Mouse (Mus musculus): ENCODE data around the gene Slc43a2.
"Not testable (repeated sequence)": the region's sequence is repeated elsewhere in the genome, so short reads cannot be mapped to it uniquely, and the experiment has no call there.

The Slc43a2 gene

DNA sequence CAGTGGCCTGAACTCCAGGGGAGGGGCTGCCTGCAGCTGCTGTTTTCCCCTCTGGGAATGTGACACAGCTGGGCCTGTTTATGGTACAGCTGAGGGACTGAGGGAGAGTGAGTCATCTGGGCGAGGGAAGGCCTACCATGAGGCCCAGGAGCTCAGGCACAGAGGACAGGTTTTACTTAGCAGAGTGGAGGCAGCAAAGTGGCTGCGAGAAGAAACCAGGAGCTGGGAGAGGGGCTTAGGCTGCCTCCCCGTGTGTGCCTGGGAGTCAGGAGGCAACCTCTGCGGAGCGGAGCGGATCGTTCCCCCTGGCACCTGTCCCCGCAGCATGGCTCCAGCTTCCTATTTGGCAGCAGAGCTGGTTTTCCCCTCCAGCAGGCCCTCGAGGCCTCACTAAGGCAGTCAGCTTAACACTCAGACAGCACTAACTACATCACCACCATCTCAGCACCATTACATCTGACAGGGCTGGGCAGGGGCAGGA lies 20.5 kb downstream of the Slc43a2 start:
- DNase-seq (ENCODE audit: low spot score): peak; percentile 64

DNA sequence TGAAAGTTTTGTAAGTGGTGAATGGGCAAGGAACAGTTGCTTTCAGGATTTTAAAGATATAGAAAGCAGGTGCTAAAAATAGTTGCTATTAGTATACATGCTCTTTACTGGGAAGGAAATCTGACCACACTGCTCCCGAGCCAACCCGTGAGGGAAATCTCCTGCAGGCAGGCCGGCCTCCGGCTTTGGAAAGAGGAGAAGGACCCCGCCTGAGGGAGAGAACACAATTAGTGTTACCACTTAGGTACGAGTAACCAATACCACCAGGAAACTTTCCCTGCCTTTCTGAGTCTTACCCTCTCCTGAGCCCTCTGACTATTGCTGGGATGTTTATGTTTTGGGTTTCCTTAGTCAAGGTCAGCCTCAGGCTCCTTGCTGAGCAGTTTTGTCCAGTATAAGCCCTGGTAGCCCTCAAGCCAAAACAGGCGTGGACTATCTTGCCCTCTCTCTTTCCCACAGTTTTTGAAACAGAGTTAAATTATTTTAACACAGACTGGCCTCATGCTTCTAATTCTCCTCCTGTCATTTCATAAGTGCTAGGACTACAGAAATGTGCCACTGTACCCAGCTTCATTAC lies 21.5 kb downstream of the Slc43a2 start:
- no peak for DNase-seq (ENCODE audit: low spot score)

DNA sequence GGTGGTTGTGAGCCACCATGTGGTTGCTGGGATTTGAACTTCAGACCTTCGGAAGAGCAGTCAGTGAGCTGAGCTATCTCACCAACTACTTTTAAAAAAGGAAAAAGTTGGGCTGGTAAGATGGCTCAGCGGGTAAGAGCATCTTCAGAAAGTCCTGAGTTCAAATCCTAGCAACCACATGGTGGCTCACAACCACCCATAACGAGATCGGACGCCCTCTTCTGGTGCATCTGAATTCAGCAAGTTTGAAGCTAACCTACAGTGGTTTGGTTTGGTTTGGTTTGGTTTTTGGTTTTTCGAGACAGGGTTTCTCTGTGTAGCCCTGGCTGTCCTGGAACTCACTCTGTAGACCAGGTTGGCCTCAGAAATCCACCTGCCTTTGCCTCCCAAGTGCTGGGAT lies 24.5 kb downstream of the Slc43a2 start:
- not testable (repeated sequence) for DNase-seq (ENCODE audit: low spot score)

DNA sequence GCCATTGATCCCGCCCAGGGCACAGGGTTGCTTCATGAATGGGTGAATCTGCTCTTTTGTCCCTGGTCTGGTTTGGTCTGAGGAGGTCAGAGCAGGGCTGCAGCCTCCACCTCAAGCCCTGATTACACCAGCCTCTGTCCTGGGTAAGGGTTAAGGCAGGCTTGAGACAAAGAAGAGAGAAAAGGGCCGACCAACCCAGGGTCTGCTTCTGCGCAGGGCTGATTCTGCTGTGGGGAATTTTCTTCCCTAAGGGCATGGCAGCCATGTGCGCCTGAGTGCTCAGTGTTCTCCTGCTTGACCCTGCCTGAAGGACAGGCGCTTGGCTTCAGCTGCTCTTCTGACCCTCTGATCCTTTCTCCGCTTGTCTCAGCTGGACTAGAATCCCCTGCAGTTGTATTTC lies 25.6 kb downstream of the Slc43a2 start:
- DNase-seq (ENCODE audit: low spot score): no peak

DNA sequence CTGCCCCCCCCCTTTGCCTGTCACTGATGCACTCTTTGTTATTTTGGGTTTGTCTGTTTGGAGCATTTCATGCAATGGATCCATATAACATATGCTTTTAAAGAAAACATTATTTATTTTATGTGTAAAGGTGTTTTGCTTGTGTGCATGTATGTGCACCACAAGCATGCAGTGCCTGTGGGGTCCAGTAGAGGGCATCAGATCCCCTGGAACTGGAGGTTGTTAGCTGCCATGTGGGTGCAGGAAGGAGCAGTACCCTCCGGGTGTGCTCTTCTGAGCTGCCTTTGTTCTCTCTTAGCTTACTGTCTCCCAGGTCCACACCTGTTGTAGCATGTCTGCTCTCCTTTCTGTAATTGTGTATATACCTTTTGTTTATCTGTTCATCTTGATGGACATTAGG lies 26.6 kb downstream of the Slc43a2 start:
- DNase-seq (ENCODE audit: low spot score): no peak

DNA sequence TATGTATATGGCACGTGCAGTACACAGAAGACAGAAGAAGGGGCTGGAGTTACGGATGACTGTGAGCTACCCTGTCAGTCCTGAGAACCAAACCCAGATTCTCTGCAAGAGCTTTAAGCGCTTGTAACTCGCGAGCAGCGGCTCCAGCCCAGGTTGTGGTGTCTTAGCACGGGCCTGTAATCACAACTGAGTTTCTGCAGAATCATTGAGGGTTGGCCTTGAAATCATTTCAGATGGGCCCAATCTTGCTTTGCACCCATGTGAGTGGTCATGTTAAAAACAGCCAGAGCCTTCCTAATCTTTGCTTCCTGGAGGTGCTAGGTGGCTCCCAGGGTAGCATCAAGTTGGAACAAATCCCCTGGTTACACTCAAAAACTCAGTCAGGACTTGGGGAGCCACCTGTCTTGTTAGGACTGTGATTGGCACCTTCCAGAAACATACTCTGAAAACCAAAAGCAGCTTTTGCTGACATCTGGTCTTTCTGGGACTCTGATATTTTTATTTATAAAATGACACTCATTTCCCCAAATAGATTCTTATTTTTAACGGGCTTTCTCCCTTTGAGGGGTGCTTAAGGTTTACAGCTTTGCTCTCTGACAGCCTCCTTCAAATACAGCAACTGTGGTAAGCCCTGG lies 28.5 kb downstream of the Slc43a2 start:
- no peak for DNase-seq (ENCODE audit: low spot score)

DNA sequence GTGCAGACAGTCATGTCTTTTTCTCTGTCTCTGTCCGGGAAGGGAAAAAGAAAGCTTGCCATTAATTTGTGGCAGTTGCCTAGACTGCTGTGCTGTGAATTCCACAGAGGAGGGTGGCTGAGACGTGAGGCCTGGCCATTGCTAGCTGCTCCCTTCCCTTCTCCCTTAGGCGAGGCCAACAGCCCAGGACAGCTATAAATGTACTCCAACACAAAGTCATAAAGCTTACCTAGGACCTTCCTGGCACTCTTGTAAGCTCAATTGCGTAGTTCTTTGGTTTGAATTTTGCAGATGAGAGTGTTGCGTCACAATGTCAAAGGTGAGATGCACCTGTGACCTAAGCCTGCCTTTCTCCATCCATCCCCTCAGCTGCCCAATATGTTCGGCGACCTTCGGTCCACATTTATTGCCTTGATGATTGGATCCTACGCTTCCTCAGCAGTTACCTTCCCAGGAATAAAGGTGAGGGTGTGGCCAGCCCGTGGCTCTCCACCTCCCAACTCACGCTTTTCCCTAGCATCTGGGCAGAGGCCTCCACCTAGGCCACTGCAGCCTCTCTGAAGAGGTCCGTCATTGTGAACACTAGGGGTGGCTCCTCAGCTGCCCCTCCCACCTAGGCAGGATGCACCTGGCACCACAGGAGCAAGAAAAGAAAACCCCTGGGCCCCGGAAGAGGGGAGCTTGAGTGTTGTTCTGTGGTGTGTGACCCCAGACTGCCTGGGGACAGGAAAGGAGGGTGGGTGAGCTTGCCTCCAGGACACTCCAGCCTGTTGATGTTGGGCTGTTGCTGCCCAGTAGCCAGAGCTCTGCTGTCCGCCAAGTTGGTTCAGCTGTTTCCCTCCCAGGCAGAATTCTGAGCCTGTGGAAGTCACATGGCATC lies 29.3 kb downstream of the Slc43a2 start:
- DNase-seq (ENCODE audit: low spot score): no peak

DNA sequence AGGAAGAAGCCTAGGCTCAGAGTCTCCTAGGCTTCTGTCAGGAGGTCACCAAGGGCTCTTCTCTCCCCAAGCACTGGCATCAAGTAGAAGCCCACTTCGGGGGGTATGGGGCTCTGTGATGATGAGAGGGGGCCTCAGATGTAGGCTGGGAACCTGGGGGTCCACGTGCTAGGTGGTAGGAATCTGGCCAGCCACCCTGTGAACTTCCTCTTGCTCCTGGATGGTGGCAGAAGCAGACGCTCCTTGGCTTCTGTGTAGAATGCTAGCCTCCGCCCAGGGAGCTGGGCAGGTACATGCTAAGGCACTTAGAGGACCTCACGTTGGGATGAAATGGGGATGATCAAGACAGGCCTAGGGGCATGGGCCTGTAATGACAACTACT lies 29.9 kb downstream of the Slc43a2 start:
- no peak for DNase-seq (ENCODE audit: low spot score)

DNA sequence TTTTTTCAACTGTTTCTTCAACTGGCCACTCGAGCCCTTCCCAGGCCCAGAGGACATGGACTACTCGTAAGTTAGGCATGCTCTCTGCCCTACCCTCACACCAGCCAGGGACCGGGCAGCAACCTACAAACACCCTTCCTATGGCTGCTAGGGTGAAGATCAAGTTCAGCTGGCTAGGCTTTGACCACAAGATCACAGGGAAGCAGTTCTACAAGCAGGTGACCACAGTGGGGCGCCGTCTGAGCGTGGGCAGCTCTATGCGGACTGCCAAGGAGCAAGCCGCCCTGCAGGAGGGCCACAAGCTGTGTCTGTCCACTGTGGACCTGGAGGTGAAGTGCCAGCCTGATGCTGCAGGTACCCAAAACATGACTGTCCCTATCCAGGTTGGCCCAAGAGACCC lies 31.3 kb downstream of the Slc43a2 start:
- DNase-seq (ENCODE audit: low spot score): no peak

DNA sequence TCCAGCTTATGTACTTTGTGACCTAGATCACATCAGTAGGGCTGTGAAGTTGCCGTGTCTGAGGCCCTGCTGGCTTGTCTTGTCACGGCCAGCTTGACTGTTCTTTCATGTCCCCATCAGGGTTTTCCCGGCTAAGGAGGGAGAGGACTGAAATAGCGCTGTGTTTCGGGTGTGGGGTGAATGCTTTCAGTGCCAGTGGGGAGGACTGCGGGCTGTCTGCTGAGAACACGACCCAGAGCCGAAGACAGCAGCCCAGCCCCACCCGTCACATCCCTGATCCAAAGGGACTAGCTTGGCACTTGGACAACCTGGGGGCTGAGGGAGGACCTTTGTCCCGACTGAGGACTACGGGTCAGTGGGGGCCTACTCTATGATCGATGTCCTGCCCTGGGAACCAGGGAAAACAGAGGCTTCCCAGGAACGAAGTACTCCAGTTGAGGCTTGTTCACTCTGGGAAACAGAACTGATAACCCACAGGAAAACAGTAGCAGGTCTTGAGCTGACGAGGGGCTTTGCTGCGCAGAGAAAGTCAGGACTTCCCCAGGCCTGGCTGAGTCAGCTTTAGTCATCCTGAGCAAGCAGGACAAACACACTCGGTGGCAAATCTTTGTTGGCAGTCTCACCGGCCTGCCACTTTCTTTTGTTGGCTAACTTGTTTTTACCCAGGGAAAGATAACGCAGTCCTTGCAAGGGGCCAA lies 32.5 kb downstream of the Slc43a2 start:
- peak; percentile 61 for DNase-seq (ENCODE audit: low spot score)

DNA sequence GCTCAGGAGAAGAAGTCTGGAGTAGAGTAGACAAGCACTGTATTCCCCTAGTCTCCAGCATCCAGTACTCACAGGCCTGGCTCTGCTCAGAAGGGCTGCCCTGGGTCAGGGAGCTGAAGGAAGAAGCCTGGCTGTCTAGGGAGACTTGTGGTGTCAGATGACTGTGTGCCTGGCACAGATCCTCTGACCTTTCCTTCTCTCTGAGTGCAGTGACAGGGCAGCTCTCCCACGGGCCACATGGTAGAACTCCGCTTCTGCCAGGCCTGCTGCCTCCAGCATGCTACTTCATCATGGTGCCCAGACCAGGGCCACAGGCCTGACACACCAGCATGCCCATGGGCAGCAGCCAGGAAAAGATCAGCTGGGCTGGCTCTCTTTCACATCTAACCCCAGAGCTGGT lies 34.4 kb downstream of the Slc43a2 start:
- peak; percentile 48 for DNase-seq (ENCODE audit: low spot score)

DNA sequence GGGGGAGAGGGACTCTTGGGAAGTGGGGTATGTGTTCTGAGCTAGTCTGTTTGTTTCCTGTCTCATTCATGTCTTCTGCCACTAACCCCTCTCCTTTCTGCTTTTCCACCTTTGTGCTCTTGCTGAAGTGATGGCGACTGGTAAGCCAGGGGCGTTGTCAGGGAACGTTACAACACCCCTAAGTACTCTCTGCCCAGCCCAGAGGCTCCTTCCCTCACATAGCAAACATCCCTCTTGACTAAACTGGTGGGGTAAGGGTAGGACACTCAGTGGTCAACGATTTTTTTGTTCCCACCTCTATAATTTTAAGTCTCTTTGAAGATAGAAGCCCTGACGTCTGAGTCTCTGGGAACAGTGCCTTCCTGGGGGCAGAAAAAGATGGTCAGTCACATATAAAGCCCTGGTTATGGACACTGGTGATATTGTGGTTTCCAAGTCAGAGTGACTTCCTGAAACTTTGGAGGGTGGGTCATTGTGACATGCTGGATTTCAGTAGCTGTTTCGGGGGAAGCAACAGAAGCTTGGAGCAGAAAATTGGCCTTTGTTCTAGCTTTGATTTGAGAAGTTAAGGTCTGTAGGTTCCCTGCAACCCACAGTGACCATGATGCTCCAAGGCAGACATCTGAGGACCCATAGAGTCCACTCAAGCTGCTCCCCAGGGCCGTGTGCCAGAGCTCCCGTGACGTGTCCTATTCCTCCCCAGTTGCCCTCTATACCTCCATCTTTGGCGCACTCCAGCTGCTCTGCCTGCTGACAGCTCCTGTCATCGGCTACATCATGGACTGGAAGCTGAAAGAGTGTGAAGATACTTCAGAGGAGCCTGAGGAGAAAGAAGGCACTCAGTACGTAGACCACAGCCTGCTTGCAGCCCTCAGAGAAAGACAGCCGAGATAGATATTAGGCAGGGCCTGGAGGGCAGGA lies 35.0 kb downstream of the Slc43a2 start:
- no peak for DNase-seq (ENCODE audit: low spot score)

DNA sequence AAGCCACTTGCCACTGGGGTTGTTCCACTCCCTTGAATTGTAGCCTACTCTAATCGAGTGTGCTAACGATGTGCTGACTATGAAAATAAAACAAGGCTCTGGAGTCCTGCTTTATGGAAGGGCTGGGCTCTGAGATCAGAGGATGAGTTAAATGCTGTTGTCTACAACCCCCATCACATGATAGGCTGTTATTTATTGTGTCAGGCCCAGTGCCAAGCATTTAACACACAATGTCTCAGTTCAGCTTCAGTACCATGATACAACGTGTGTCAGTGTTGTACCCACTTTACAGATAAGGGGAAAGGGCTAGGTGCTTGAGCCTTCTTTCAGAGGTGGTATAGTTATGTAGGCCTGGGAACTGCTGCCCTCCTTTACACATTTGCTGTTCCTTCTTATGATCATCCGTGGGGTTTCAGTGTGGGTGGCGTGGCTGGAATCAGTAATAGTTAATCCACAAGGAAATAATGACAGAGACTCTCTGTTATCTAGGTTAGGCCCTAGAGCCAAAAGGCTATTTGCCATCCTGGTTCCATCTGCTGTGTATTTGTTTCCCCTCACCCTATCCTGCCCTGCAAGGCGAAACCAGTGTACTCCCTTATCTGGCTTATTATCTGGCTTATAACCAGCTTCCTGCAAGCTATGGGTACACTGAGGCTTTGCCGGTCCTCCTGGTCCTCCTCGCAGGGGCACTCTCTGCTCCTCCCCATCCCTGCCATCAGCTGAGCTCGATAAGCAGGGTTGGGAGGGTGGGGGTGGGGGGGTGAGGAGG lies 36.0 kb downstream of the Slc43a2 start:
- DNase-seq (ENCODE audit: low spot score): no peak

DNA sequence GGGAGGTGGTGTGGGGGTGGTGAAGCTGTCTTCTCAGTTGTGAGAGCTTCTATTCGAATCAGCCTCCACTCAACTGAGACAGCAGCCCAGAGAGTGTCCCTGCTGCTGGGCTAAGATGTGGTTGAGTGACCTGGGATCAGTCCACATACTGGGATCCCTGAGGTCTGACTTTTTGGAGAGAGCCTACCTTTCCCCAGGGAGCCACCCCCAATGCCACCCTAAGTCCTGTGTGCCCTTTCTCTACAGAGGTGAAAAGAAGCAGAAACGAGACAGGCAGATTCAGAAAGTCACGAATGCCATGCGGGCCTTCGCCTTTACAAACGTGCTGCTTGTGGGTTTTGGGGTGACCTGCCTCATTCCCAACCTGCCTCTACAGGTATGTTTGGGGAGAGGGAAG lies 36.6 kb downstream of the Slc43a2 start:
- no peak for DNase-seq (ENCODE audit: low spot score)

DNA sequence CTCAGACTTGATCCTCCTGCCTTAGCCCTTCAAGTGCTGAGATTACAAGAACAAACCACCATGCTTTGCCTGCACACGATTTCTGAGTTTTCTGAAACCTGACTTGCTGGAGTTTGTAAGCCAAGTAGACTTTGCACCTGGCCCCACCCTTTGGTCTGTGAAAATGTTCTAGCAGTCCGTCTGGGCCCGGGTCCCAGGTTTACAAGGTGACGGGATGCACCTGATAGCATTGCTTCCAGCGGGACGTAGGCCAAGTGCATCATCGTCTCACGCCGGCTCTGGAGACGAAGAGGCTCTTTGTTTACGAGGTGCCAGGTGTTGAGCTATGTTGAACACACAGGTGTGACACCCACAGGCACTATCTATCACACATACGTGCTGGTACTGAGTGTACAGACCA lies 37.5 kb downstream of the Slc43a2 start:
- DNase-seq (ENCODE audit: low spot score): no peak

DNA sequence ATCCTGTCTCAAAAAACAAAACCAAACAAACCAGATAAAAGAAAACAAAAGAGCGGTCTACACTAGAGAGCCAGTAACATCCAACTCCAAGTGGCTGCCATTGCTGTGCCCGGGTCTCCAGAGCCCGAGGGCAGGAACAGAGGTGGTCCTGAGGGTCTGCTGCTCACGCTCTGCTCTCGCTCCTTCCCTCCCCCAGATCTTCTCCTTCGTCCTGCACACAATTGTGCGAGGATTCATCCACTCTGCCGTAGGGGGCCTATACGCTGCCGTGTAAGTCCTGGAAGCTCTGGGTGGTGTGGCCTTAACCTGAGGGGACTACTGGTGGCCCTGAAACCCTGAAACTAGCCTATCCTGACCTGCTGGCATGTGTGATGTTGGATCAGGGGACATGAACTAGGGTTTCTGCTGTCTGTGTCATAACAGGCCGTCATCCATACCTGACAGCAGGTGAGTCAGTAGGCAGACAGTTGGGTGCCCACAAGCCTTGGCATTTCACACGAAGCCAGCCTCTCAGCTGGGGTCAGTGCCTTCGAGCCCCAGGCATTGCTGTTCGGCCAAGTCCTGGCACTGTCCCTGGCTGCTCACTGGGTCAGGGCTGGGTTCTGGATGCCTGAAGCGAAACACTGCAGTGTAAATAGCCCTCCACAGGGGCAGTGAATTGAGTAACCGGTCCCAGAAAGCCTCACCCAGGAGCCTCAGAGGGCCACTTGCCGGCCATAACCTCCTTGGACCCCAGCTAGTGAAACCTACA lies 39.1 kb downstream of the Slc43a2 start:
- no peak for DNase-seq (ENCODE audit: low spot score)

DNA sequence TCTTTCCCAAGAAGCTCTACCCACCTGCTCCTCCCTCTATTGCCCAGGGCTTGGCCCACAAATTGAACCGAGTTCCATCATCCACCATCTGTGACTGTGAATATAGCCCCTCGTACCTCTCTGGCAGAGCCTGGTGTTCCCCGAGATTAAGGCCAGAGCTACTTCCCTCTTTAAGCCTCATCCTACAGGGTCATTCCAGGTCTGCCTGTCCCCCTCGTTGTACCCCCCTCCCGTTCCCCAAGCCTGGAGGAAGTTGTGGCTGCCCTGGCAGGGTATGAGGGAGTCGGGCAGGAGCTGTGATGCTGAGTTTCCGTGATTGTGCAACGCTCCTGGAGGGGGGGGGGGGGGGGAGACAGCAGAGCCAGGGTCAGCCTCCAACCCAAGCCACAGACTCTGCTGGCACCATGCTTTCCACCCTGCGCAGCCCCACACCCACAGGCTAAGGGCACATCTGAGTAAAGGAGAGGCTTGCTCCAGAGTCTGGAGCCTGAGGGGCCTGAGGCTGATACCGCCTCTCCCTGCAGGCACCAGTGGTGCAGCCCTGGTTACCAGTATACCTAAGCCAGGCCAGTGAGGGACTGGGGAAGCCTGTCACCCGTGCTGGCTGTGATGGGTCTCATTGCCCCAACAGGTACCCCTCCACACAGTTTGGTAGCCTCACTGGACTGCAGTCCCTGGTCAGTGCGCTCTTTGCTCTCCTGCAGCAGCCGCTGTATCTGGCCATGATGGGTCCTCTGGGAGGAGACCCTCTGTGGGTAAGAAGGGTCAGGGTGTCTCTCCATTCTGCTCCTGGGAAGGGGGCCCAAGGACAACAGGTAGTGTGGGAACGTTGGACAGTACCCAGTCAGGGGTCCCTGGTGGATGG lies 39.9 kb downstream of the Slc43a2 start:
- DNase-seq (ENCODE audit: low spot score): no peak

DNA sequence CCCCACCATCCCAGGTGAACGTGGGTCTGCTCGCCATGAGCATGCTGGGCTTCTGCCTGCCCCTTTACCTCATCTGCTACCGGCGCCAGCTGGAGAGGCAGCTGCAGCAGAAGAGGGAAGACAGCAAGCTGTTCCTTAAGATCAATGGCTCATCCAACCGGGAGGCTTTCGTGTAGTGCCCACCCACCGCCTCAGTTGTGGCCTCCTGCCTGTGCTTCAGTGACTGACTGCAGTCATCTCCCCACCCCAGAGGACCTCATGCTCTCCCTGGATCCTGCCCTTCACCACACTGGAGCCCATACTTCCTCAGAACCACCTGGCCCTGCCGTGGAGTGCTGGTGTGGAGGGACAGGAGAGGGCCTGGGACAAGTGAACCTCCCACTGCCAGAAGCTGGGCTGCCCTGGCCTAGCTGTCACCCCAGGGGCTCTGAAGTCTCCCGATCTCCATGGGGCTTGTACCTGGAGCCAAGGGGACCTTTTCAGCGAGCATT lies 40.9 kb downstream of the Slc43a2 start:
- no peak for DNase-seq (ENCODE audit: low spot score)
